Mouse (Mus musculus) spleen, adult 2 months (tissue): Measurements from ENCODE around the gene Gpr157.

Experiments used
- CTCF ChIP-seq: fragments of 200-500 bp; IDR thresholded peaks from 2 replicates; pipeline ENCODE4 v1.5.1; 2011; ENCODE audit warnings: mild to moderate bottlenecking, inconsistent platforms; ENCODE audit not compliant: insufficient read depth, insufficient read length, insufficient replicate concordance; ENCODE audit errors: extremely low read depth
- POLR2A ChIP-seq: fragments of 200-500 bp; IDR thresholded peaks from 2 replicates; pipeline ENCODE4 v1.6.1; 2011; ENCODE audit warnings: low read depth, low read length, inconsistent platforms

DNA sequence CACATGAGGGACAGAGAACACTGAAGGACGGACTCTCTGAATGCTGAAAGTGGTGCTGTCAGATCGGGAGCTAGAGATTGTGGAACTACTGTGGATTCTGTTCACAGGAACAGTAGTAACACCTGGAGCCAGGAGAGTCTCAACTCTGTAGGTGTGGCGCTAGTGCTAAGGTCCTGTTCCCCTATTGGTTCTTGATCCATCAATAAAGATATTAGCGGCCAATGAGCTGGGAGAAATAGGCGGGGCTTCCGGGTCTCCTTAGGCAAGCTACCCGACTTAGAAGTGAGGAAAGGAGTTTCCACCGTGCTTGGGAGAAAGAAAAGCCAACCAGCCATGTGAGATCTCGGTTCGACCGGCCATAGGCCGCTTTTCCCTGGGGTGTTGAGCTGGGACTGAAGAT lies 57.1 kb downstream of the Gpr157 start:
- TF ChIP-seq CTCF = no peak
- TF ChIP-seq POLR2A = no peak
